Mouse (Mus musculus): ENCODE measurements around the gene Ift57.

DNA sequence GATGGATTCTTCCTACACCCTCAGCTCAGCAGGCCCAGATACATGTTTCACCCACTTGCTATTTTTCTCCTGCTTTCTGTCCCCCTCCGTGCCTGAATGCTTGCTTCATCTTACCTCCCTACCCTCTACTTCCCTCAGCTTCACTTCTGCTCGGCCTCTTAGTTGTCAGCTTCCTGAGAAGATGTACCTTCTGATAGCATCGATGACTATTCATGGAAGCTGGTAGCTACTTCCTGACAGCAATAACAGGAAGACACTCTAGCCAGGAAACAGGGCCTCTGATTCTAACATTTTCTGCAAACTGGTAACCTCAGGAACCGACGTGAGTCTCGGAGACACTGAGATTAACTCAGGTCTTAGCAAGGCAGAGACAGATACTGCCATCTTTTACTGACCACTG lies 99.8 kb downstream of the Ift57 start:
- TF ChIP-seq POLR2A (IDR thresholded peaks at IDR 0.05; ENCODE audit: borderline replicate concordance, control insufficient read depth, low read depth, low read length) (no peak), CTCF (IDR thresholded peaks at IDR 0.05; ENCODE audit: control insufficient read depth, insufficient read depth, low read length) (no peak)

All from bone marrow, adult 2 months (tissue).